ENCODE assay signal across 31 mouse cellular contexts in the genomic region with DNA sequence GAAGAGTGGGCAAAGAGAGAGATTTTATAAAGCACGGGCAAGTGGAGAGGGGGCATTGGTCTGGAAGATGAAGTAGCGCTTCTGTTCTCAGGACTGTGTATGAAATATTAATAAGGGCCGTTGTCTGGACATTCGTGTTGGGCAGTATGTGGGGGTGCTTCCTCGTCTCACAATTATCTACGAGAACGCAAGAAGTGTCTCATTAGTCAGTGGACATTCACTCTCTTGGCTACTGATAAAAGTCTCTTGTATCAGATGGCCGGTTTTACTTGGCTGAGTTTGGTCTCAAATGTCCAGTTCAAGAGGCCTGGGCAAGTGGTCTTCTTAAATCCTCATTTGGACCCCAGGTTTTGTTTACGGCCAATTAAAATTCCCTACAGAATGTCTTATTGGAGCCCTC.
"Had no signal": no experiment of that assay in that cellular context is flagged by ENCODE, and none has a peak within 500 bp of the region (broad histone marks: within the 10 kb centered on the region; RNA-seq: fewer than 3 reads in every experiment).

No protein-coding gene starts in this region.

- DNase-seq: left cerebral cortex, postnatal 4 days; liver; liver, embryonic 13.5 days; liver, postnatal 0 days; lung, adult 18-20 months; lung, adult 2 months; lung, embryonic 14.5 days; lung, postnatal 10 days; lung, postnatal 14 days; lung, postnatal 36 days; lung, postnatal 4 days; midbrain, embryonic 14.5 days had no signal

- H3K4me3 ChIP-seq: limb, embryonic 10.5 days; limb, embryonic 12.5 days; limb, embryonic 13.5 days; limb, embryonic 15.5 days; liver, embryonic 12.5 days; liver, embryonic 13.5 days; liver, embryonic 15.5 days; lung, embryonic 15.5 days; megakaryocyte, embryonic 14.5 days; midbrain, embryonic 10.5 days; midbrain, embryonic 12.5 days; midbrain, embryonic 13.5 days; midbrain, embryonic 15.5 days; myocyte had no signal

- H3K27ac ChIP-seq: limb, embryonic 10.5 days; limb, embryonic 12.5 days; limb, embryonic 13.5 days; limb, embryonic 15.5 days; liver, embryonic 12.5 days; liver, embryonic 13.5 days; liver, embryonic 14.5 days; liver, embryonic 15.5 days; lung, embryonic 15.5 days; macrophage; midbrain, embryonic 10.5 days; midbrain, embryonic 12.5 days; midbrain, embryonic 13.5 days; midbrain, embryonic 15.5 days had no signal

- H3K4me2 ChIP-seq: limb, embryonic 12.5 days; limb, embryonic 13.5 days; limb, embryonic 15.5 days; liver, embryonic 11.5 days; liver, embryonic 12.5 days; liver, embryonic 13.5 days; liver, embryonic 15.5 days; lung, embryonic 14.5 days; lung, embryonic 15.5 days; midbrain, embryonic 11.5 days; midbrain, embryonic 12.5 days; midbrain, embryonic 13.5 days; midbrain, embryonic 15.5 days had no signal

- H3K27me3 ChIP-seq: limb, embryonic 12.5 days; limb, embryonic 13.5 days; limb, embryonic 15.5 days; liver, embryonic 12.5 days; liver, embryonic 13.5 days; liver, embryonic 15.5 days; lung, embryonic 15.5 days; midbrain, embryonic 12.5 days; midbrain, embryonic 13.5 days; midbrain, embryonic 15.5 days had no signal

- H3K9me3 ChIP-seq: limb, embryonic 10.5 days; limb, embryonic 13.5 days; limb, embryonic 15.5 days; liver, embryonic 12.5 days; liver, embryonic 13.5 days; liver, embryonic 15.5 days; lung, embryonic 15.5 days; midbrain, embryonic 10.5 days; midbrain, embryonic 12.5 days; midbrain, embryonic 13.5 days; midbrain, embryonic 15.5 days had no signal

- H3K36me3 ChIP-seq: limb, embryonic 10.5 days; limb, embryonic 12.5 days; limb, embryonic 13.5 days; limb, embryonic 15.5 days; liver, embryonic 12.5 days; liver, embryonic 13.5 days; liver, embryonic 15.5 days; midbrain, embryonic 10.5 days; midbrain, embryonic 12.5 days; midbrain, embryonic 13.5 days; midbrain, embryonic 15.5 days had no signal

- H3K4me1 ChIP-seq: limb, embryonic 10.5 days; limb, embryonic 12.5 days; limb, embryonic 13.5 days; limb, embryonic 15.5 days; liver, embryonic 12.5 days; liver, embryonic 13.5 days; liver, embryonic 15.5 days; lung, embryonic 15.5 days; megakaryocyte, embryonic 14.5 days; midbrain, embryonic 10.5 days; midbrain, embryonic 12.5 days; midbrain, embryonic 13.5 days; midbrain, embryonic 15.5 days had no signal

- H3K9ac ChIP-seq: limb, embryonic 12.5 days; limb, embryonic 13.5 days; limb, embryonic 15.5 days; liver, embryonic 12.5 days; liver, embryonic 13.5 days; liver, embryonic 14.5 days; liver, embryonic 15.5 days; liver, postnatal 0 days; lung, embryonic 14.5 days; lung, embryonic 15.5 days; midbrain, embryonic 12.5 days; midbrain, embryonic 13.5 days; midbrain, embryonic 15.5 days had no signal

- ATAC-seq: liver, embryonic 12.5 days; liver, postnatal 0 days; lung, postnatal 0 days; midbrain, embryonic 13.5 days; midbrain, embryonic 15.5 days; midbrain, embryonic 16.5 days had no signal
